Mouse (Mus musculus) ES-E14 (cell line): Measurements from ENCODE around the gene Rabep1.

Source experiments
- CHD2 ChIP-seq: IDR thresholded peaks from 2 replicates; pipeline ENCODE4 v1.6.1; 2014; ENCODE audit warnings: mild to moderate bottlenecking, low read depth, low read length, inconsistent platforms
- MAFK ChIP-seq: IDR thresholded peaks from 2 replicates; pipeline ENCODE4 v1.6.1; 2014; ENCODE audit warnings: mild to moderate bottlenecking, low read depth, low read length, inconsistent platforms; ENCODE audit not compliant: insufficient read depth
- ZNF384 ChIP-seq: IDR thresholded peaks from 2 replicates; pipeline ENCODE4 v1.6.1; 2012; ENCODE audit warnings: low read depth, low read length, inconsistent platforms

DNA sequence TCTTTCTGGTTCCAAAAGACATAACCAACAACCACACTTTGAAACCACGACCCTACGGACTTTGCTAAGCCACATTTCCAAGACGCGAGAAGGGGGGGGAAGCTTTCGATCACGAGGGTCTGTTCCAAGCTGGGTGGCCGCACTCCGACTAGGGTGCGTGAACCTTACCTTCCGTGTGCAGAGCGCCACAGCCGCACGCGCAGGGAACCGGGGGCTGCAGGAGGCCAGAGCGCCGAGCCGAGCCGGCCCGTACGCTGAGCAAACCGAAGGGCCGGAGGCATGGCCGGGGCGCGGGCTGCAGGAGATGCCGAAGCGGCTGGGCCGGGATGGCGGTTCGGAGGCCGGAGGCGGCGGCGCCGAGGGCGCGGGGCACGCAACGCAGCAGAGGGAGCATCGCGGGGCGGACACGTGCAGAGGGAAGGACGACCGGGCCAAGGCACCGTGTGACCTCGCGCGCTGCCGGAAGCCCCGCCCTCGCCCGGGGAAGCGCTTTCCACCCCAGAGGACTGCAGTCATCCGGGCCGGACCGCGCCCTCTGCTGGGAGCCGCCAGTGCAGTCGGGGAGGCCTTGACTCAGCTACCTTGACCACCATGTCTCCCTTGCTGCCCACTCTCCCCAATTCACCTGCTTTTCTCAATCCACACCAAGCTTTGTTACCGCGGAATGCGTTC lies 138.1 kb downstream of the Rabep1 start, which contains the start of gene C1qbp:
- TF ChIP-seq MAFK (no peak), ZNF384 (no peak), CHD2 (no peak)
